Mouse (Mus musculus): ENCODE measurements around the gene Hivep2. TPM values are rescaled to one million over a fixed set of nuclear protein-coding genes. Genes with fewer than 3 reads are reported as not detected.

The Hivep2 gene
- total RNA-seq, 2 experiments from 2014 or later, result 1.2 to 1.6 TPM

- no peak for ATAC-seq (replicated peaks; ENCODE audit: poor library complexity)
These were observed 52.0 kb downstream of the Hivep2 start for GRCm38 (mm10) chr10:14017822-14018364.

- peak; percentile 42 for ATAC-seq (replicated peaks; ENCODE audit: poor library complexity)
These were observed 52.8 kb downstream of the Hivep2 start for GRCm38 (mm10) chr10:14018672-14019071.

- no peak for ATAC-seq (replicated peaks; ENCODE audit: poor library complexity)
These were observed 53.3 kb downstream of the Hivep2 start for GRCm38 (mm10) chr10:14019198-14019597.

GRCm38 (mm10) chr10:14020253-14020652, 54.4 kb downstream of the Hivep2 start:
- ATAC-seq (replicated peaks; ENCODE audit: poor library complexity), result no peak

- no peak for ATAC-seq (replicated peaks; ENCODE audit: poor library complexity)
These were observed 59.1 kb downstream of the Hivep2 start for GRCm38 (mm10) chr10:14024971-14025370.

- ATAC-seq (replicated peaks; ENCODE audit: poor library complexity), result no peak
These were observed 61.9 kb downstream of the Hivep2 start for GRCm38 (mm10) chr10:14027751-14028150.

- ATAC-seq (replicated peaks; ENCODE audit: poor library complexity), result no peak
These were observed 63.1 kb downstream of the Hivep2 start for GRCm38 (mm10) chr10:14028956-14029355.

GRCm38 (mm10) chr10:14030458-14031035, 64.7 kb downstream of the Hivep2 start:
- no peak for ATAC-seq (replicated peaks; ENCODE audit: poor library complexity)

GRCm38 (mm10) chr10:14032532-14032931, 66.7 kb downstream of the Hivep2 start:
- no peak for ATAC-seq (replicated peaks; ENCODE audit: poor library complexity)

GRCm38 (mm10) chr10:14034046-14034445, 68.2 kb downstream of the Hivep2 start:
- no peak for ATAC-seq (replicated peaks; ENCODE audit: poor library complexity)

GRCm38 (mm10) chr10:14034790-14035189, 68.9 kb downstream of the Hivep2 start:
- ATAC-seq (replicated peaks; ENCODE audit: poor library complexity), result no peak

- no peak for ATAC-seq (replicated peaks; ENCODE audit: poor library complexity)
These were observed 69.7 kb downstream of the Hivep2 start for GRCm38 (mm10) chr10:14035607-14036006.

GRCm38 (mm10) chr10:14036472-14036871, 70.6 kb downstream of the Hivep2 start:
- no peak for ATAC-seq (replicated peaks; ENCODE audit: poor library complexity)

GRCm38 (mm10) chr10:14037977-14038489, 72.2 kb downstream of the Hivep2 start:
- ATAC-seq (replicated peaks; ENCODE audit: poor library complexity), result no peak

- ATAC-seq (replicated peaks; ENCODE audit: poor library complexity), result no peak
These were observed 75.0 kb downstream of the Hivep2 start for GRCm38 (mm10) chr10:14040716-14041470.

GRCm38 (mm10) chr10:14041606-14042005, 75.7 kb downstream of the Hivep2 start:
- no peak for ATAC-seq (replicated peaks; ENCODE audit: poor library complexity)

GRCm38 (mm10) chr10:14042539-14043348, 76.9 kb downstream of the Hivep2 start:
- ATAC-seq (replicated peaks; ENCODE audit: poor library complexity), result no peak

GRCm38 (mm10) chr10:14043349-14043710, 77.5 kb downstream of the Hivep2 start:
- ATAC-seq (replicated peaks; ENCODE audit: poor library complexity), result no peak

GRCm38 (mm10) chr10:14044046-14044782, 78.3 kb downstream of the Hivep2 start:
- ATAC-seq (replicated peaks; ENCODE audit: poor library complexity), result no peak

- ATAC-seq (replicated peaks; ENCODE audit: poor library complexity), result peak; percentile 42
These were observed 79.0 kb downstream of the Hivep2 start for GRCm38 (mm10) chr10:14044783-14045392.
